Mouse (Mus musculus): Measurements from ENCODE around the gene Ap3s2. TPM values are rescaled to one million over a fixed set of nuclear protein-coding genes. Genes with fewer than 3 reads are reported as not detected.
A peak's percentile ranks its signal among the peaks of the same experiment; 100 is the strongest.

Ap3s2 gene
- polyA plus RNA-seq, 2 experiments: 23.1 to 27.3 TPM

GRCm38 (mm10) chr7:79951038-79951437 is 30.6 kb upstream of the Ap3s2 start:
- Histone ChIP-seq H3K27me3 (ENCODE audit: control insufficient read depth, insufficient read depth, low read length) (no peaks in the 10 kb centered on the region), H3K36me3 (ENCODE audit: control insufficient read depth, insufficient read depth, low read length) (no peaks in the 10 kb centered on the region), H3K9me3 (ENCODE audit: control insufficient read depth, low read length) (no peaks in the 10 kb centered on the region), H3K27ac (replicated peaks; ENCODE audit: low read depth, low read length) (no peak overlapping the region), H3K4me3 (replicated peaks; ENCODE audit: low read length) (no peak overlapping the region), H3K9ac (ENCODE audit: low read depth, low read length, severe bottlenecking) (no peak overlapping the region), H3K4me2 (replicated peaks; ENCODE audit: low read depth, low read length, severe bottlenecking) (no peak overlapping the region), H3K4me1 (ENCODE audit: control insufficient read depth, insufficient read depth, low read length) (no peaks in the 10 kb centered on the region)
- TF ChIP-seq POLR2A (IDR thresholded peaks at IDR 0.05; ENCODE audit: borderline replicate concordance, extremely low read depth, insufficient read depth, insufficient read length): no peak
- WGBS: 78% methylated on average over 3 of the region's 3 CpGs
- DNase-seq (ENCODE audit: low spot score) (no peak), ATAC-seq (ENCODE audit: low FRiP score, low read depth) (no peak)

- no peak overlapping the region for H3K4me3 ChIP-seq (replicated peaks; ENCODE audit: low read length)
- H3K9me3 ChIP-seq (ENCODE audit: control insufficient read depth, low read length): no peaks in the 10 kb centered on the region
- no peaks in the 10 kb centered on the region for H3K4me1 ChIP-seq (ENCODE audit: control insufficient read depth, insufficient read depth, low read length)
- DNase-seq (ENCODE audit: low spot score) (no peak), ATAC-seq (ENCODE audit: low FRiP score, low read depth) (no peak)
- WGBS: 80% methylated on average over 6 of the region's 6 CpGs
- H3K27ac ChIP-seq (replicated peaks; ENCODE audit: low read depth, low read length): no peak overlapping the region
- TF ChIP-seq POLR2A (IDR thresholded peaks at IDR 0.05; ENCODE audit: borderline replicate concordance, extremely low read depth, insufficient read depth, insufficient read length): no peak
- no peak overlapping the region for H3K9ac ChIP-seq (ENCODE audit: low read depth, low read length, severe bottlenecking)
- no peaks in the 10 kb centered on the region for H3K27me3 ChIP-seq (ENCODE audit: control insufficient read depth, insufficient read depth, low read length)
- no peak overlapping the region for H3K4me2 ChIP-seq (replicated peaks; ENCODE audit: low read depth, low read length, severe bottlenecking)
- no peaks in the 10 kb centered on the region for H3K36me3 ChIP-seq (ENCODE audit: control insufficient read depth, insufficient read depth, low read length)
Observed at GRCm38 (mm10) chr7:79950236-79950635, 29.8 kb upstream of the Ap3s2 start.

DNA sequence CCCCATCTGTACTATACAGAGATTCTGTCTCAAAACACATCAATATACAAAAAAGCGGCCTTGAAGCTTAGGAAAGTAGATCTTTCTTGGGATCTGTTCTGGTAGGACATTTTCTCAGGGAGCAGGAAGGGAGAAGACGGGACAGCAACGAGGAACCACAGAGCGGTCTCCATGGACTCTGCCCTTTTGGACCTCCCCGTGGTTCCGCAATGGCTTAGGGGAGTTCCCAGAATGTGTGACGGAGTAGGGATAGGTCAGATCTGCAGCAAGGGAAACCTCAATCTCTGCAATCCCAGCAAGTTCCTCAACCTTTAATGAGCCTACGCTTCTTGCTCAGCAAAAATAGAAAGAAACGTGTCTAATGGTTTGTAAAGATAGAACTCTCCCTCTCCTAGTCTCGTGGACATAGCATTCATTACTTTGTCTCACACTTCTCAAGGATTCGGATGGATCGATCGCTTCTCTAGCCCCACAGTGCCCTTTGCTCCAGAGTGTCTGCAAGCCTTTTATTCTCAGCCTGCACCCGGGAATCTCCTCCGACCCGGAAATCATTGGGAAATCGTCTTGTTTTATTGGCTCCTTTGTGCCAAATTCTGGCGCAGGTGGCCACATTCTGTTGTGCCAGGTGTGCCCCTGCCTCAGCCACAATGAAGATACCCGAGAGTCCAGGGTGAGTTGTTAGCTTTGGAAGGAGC is 15.2 kb upstream of the Ap3s2 start:
- peak overlapping the region; percentile 44 for H3K4me3 ChIP-seq (replicated peaks; ENCODE audit: low read length)
- peaks cover 7% of the 10 kb centered on the region; the same call in 1 of the 2 replicates for H3K4me1 ChIP-seq (ENCODE audit: control insufficient read depth, insufficient read depth, low read length)
- no peak for TF ChIP-seq POLR2A (IDR thresholded peaks at IDR 0.05; ENCODE audit: borderline replicate concordance, extremely low read depth, insufficient read depth, insufficient read length)
- peak overlapping the region; percentile 82 for H3K4me2 ChIP-seq (replicated peaks; ENCODE audit: low read depth, low read length, severe bottlenecking)
- H3K36me3 ChIP-seq (ENCODE audit: control insufficient read depth, insufficient read depth, low read length): no peaks in the 10 kb centered on the region
- H3K9ac ChIP-seq (ENCODE audit: low read depth, low read length, severe bottlenecking): peak overlapping the region; percentile 58
- 10% methylated on average over 19 of the region's 19 CpGs for WGBS
- no peaks in the 10 kb centered on the region for H3K9me3 ChIP-seq (ENCODE audit: control insufficient read depth, low read length)
- no peaks in the 10 kb centered on the region for H3K27me3 ChIP-seq (ENCODE audit: control insufficient read depth, insufficient read depth, low read length)
- H3K27ac ChIP-seq (replicated peaks; ENCODE audit: low read depth, low read length): no peak overlapping the region
- no peak for DNase-seq (ENCODE audit: low spot score)
- no peak for ATAC-seq (ENCODE audit: low FRiP score, low read depth)

DNA sequence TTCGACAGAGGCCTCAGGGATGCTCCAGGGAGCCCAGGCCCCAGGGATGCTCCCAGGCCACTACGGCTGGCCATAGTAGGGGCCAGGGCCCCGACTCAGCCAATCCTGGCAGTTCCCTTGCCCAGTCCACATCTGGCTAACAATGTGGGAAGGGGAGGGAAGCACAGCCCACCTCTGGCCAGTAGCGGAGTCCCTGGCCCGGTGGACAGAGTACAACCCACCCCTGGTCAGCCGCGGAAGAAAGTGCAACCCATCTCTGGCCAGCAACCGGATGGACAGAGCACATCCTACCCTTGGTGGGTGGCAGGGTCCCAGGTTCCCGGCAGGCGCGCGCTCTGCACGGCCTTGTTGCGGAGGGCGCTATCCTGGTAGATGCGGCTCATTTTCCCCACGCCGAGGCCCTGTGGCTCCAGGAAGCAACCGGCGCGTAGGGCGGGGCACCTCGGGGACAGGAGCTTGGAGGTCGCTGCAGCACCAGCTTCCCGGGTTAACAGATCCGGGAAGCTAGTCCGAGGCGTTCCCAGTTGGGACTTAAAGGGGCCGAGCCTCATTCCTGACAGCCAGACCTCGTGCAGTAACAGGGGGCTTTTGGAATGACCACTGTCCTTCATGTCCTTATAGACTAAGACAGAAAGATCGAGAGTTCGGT is 14.5 kb upstream of the Ap3s2 start, which contains the start of gene Arpin:
Gene Arpin (minus strand): TSS at position 498 of the 649 bp plus-strand sequence.
- 1% methylated on average over 32 of the region's 32 CpGs for WGBS
- no peaks in the 10 kb centered on the region for H3K27me3 ChIP-seq (ENCODE audit: control insufficient read depth, insufficient read depth, low read length)
- peaks cover 7% of the 10 kb centered on the region; the same call in 1 of the 2 replicates for H3K4me1 ChIP-seq (ENCODE audit: control insufficient read depth, insufficient read depth, low read length)
- 0 out of 2 replicates have a peak within 1 kb of the TSS, but pooled peaks have one; percentile 0 for H3K27ac ChIP-seq (replicated peaks; ENCODE audit: low read depth, low read length)
- no peaks in the 10 kb centered on the region for H3K9me3 ChIP-seq (ENCODE audit: control insufficient read depth, low read length)
- H3K36me3 ChIP-seq (ENCODE audit: control insufficient read depth, insufficient read depth, low read length): no peaks in the 10 kb centered on the region
- peak within 1 kb of the TSS; percentile 44 for H3K4me3 ChIP-seq (replicated peaks; ENCODE audit: low read length)
- peak; percentile 74 for ATAC-seq (ENCODE audit: low FRiP score, low read depth)
- peak; percentile 62 for DNase-seq (ENCODE audit: low spot score)
- no peak for TF ChIP-seq POLR2A (IDR thresholded peaks at IDR 0.05; ENCODE audit: borderline replicate concordance, extremely low read depth, insufficient read depth, insufficient read length)
- H3K4me2 ChIP-seq (replicated peaks; ENCODE audit: low read depth, low read length, severe bottlenecking): peak within 1 kb of the TSS; percentile 82
- peak within 1 kb of the TSS; percentile 58 for H3K9ac ChIP-seq (ENCODE audit: low read depth, low read length, severe bottlenecking)

DNA sequence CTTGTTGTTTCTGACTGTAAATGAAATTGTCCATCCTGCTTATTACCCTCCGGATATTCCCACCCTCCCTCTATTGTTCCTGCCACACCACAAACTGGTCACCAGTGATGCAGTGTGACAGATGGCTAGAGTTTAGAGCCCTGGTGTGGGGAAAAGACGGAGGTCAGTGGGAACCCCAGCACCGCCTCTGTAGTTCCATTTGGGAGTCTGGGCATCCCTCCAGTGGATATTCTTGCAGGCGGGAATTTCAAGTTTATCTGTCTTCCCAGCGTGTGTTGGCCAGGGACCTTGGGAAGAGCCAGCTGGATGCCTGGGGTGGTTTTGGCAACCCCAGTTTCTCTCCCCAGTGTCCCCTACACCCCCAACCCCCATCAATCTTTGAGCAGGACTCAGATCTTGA is 14.0 kb upstream of the Ap3s2 start:
- no peak for TF ChIP-seq POLR2A (IDR thresholded peaks at IDR 0.05; ENCODE audit: borderline replicate concordance, extremely low read depth, insufficient read depth, insufficient read length)
- ATAC-seq (ENCODE audit: low FRiP score, low read depth) (no peak), DNase-seq (ENCODE audit: low spot score) (no peak)
- Histone ChIP-seq H3K27ac (replicated peaks; ENCODE audit: low read depth, low read length) (no peak overlapping the region), H3K36me3 (ENCODE audit: control insufficient read depth, insufficient read depth, low read length) (peaks cover under 1% of the 10 kb centered on the region; the same call in 1 of the 2 replicates), H3K4me2 (replicated peaks; ENCODE audit: low read depth, low read length, severe bottlenecking) (peak overlapping the region; percentile 82), H3K4me1 (ENCODE audit: control insufficient read depth, insufficient read depth, low read length) (peaks cover 7% of the 10 kb centered on the region; the same call in 1 of the 2 replicates), H3K9me3 (ENCODE audit: control insufficient read depth, low read length) (no peaks in the 10 kb centered on the region), H3K4me3 (replicated peaks; ENCODE audit: low read length) (peak overlapping the region; percentile 44), H3K27me3 (ENCODE audit: control insufficient read depth, insufficient read depth, low read length) (no peaks in the 10 kb centered on the region), H3K9ac (ENCODE audit: low read depth, low read length, severe bottlenecking) (peak overlapping the region; percentile 58)
- 54% methylated on average over 5 of the region's 5 CpGs for WGBS
